Comparison of ENCODE assay signal across 8 mouse cellular contexts in the genomic region with DNA sequence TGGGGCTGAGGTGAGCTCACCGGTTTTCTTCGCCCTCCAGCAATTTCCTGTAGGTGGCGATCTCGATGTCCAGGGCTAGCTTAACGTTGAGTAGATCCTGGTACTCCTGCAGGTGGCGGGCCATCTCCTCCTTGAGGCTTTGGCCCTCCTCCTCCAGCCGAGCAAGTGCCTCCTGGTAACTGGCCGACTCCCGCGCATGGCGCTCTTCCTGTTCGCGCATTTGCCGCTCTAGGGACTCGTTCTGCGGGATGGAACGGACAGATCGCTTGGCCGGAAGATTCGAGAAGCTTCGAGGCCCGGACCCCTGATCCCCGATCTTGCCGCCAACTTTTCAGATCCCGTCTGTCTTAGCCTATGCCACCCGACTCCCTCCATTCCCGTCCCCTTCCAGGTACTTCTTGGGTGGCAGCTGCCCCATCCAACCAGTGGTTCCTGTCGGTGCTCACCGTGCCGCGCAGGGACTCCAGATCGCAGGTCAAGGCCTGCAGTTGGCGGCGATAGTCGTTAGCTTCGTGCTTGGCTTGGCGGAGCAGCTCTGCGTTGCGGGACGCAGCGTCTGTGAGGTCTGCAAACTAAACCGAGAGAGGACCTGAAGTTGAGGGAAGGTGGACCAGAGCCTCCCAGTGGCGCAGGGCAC. TPM values are rescaled to one million over a fixed set of nuclear protein-coding genes. Genes with fewer than 3 reads are reported as not detected.
DNase-seq lines count a peak whose midpoint lies in the region; ATAC-seq lines count a peak whose summit lies in the region.

No protein-coding gene starts in this region.

- H3K9ac ChIP-seq in forebrain, embryonic 15.5 days (replicated peaks): 0 out of 2 replicates have a peak overlapping the region, but pooled peaks have one; percentile 6
- peak overlapping the region; percentile 40 for H3K9ac ChIP-seq in midbrain, embryonic 11.5 days (ENCODE audit: low read length)

- H3K4me1 ChIP-seq in forebrain, embryonic 15.5 days: peaks cover 8% of the 10 kb centered on the region
- peaks cover 22% of the 10 kb centered on the region for H3K4me1 ChIP-seq in hindbrain, embryonic 10.5 days (replicated peaks)
- peaks cover 22% of the 10 kb centered on the region for H3K4me1 ChIP-seq in limb, embryonic 10.5 days
- peaks cover 3% of the 10 kb centered on the region; the same call in 1 of the 2 replicates for H3K4me1 ChIP-seq in midbrain, embryonic 11.5 days (ENCODE audit: control insufficient read depth, insufficient read depth, low read length)

- no peak overlapping the region for H3K27ac ChIP-seq in forebrain, embryonic 15.5 days (replicated peaks)
- peak overlapping the region; percentile 70 for H3K27ac ChIP-seq in hindbrain, embryonic 10.5 days
- peak overlapping the region; percentile 75 for H3K27ac ChIP-seq in limb, embryonic 10.5 days
- H3K27ac ChIP-seq in midbrain, embryonic 11.5 days (ENCODE audit: low read depth, low read length): no peak overlapping the region

- peaks cover 16% of the 10 kb centered on the region for H3K27me3 ChIP-seq in forebrain, embryonic 15.5 days
- H3K27me3 ChIP-seq in hindbrain, embryonic 10.5 days (ENCODE audit: insufficient read depth, poor library complexity, severe bottlenecking): peaks cover 80% of the 10 kb centered on the region
- H3K27me3 ChIP-seq in limb, embryonic 10.5 days (ENCODE audit: low read depth, poor library complexity, severe bottlenecking): peaks cover 85% of the 10 kb centered on the region
- peaks cover 22% of the 10 kb centered on the region for H3K27me3 ChIP-seq in midbrain, embryonic 11.5 days (ENCODE audit: control insufficient read depth, insufficient read depth, low read length)

- no peaks in the 10 kb centered on the region for H3K36me3 ChIP-seq in forebrain, embryonic 15.5 days
- no peaks in the 10 kb centered on the region for H3K36me3 ChIP-seq in hindbrain, embryonic 10.5 days
- H3K36me3 ChIP-seq in limb, embryonic 10.5 days: no peaks in the 10 kb centered on the region
- H3K36me3 ChIP-seq in midbrain, embryonic 11.5 days (ENCODE audit: control insufficient read depth, insufficient read depth, low read length): no peaks in the 10 kb centered on the region

- WGBS in forebrain, embryonic 15.5 days: 3% methylated on average over 43 of the region's 43 CpGs
- 3% methylated on average over 43 of the region's 43 CpGs for WGBS in hindbrain, embryonic 10.5 days
- 2% methylated on average over 43 of the region's 43 CpGs for WGBS in limb, embryonic 10.5 days
- WGBS in midbrain, embryonic 11.5 days: 3% methylated on average over 43 of the region's 43 CpGs

- ATAC-seq in forebrain, embryonic 15.5 days (replicated peaks): no peak
- ATAC-seq in midbrain, embryonic 11.5 days (ENCODE audit: low FRiP score): no peak

- DNase-seq in ZHBTc4 (ENCODE audit: low read depth, low spot score): peak; percentile 94
- DNase-seq in cerebellum, adult 18-20 months: peak; percentile 69 to 81
- DNase-seq in hindbrain, embryonic 10.5 days (ENCODE audit: low spot score): peak; percentile 72
- DNase-seq in limb, embryonic 10.5 days (ENCODE audit: low spot score): peak; percentile 78
- peak; percentile 92 for DNase-seq in midbrain, embryonic 11.5 days (ENCODE audit: low spot score, missing footprints)
- peak; percentile 74 to 87 for DNase-seq in spleen, postnatal 10 days (ENCODE audit: low spot score in 2 of 2)
- no peak for DNase-seq in layer of hippocampus, postnatal 14 days (ENCODE audit: low spot score in 2 of 2)

- peak overlapping the region; percentile 45 for H3K4me2 ChIP-seq in forebrain, embryonic 15.5 days (replicated peaks)
- H3K4me2 ChIP-seq in midbrain, embryonic 11.5 days: peak overlapping the region; percentile 44

- H3K9me3 ChIP-seq in forebrain, embryonic 15.5 days: no peaks in the 10 kb centered on the region
- no peaks in the 10 kb centered on the region for H3K9me3 ChIP-seq in hindbrain, embryonic 10.5 days
- H3K9me3 ChIP-seq in limb, embryonic 10.5 days (replicated peaks): no peaks in the 10 kb centered on the region
- no peaks in the 10 kb centered on the region for H3K9me3 ChIP-seq in midbrain, embryonic 11.5 days (ENCODE audit: control insufficient read depth, low read length)

- H3K4me3 ChIP-seq in forebrain, embryonic 15.5 days: peak overlapping the region; percentile 25
- peak overlapping the region; percentile 46 for H3K4me3 ChIP-seq in hindbrain, embryonic 10.5 days
- peak overlapping the region; percentile 48 for H3K4me3 ChIP-seq in limb, embryonic 10.5 days
- peak overlapping the region; percentile 19; the same call in 1 of the 2 replicates for H3K4me3 ChIP-seq in midbrain, embryonic 11.5 days (ENCODE audit: low read depth, low read length)

RNA-seq across cellular contexts. Expression of a gene that starts 7.6 kb away (rescaled TPM):
- 0.88 and 0.93 TPM in 2 replicates for polyA plus RNA-seq in forebrain, embryonic 15.5 days (2015; fragmentation: Nextera tagmentation; extraction: Ambion mirVana)
- 0.17 TPM in 1 of 2 replicates, not detected in the other for polyA plus RNA-seq in hindbrain, embryonic 10.5 days (2016; fragmentation: Nextera tagmentation; extraction: Ambion mirVana)
- polyA plus RNA-seq in limb, embryonic 10.5 days (2016; fragmentation: Nextera tagmentation; extraction: Ambion mirVana): 0.16 TPM in 1 of 2 replicates, not detected in the other
- polyA plus RNA-seq in midbrain, embryonic 11.5 days (2014; fragmentation: Nextera tagmentation; extraction: Ambion mirVana): 0.11 TPM in 1 of 2 replicates, not detected in the other
- total RNA-seq in layer of hippocampus, postnatal 14 days (2021): 100 to 1,000 TPM; 263 to 355 TPM

RNA-seq across cellular contexts. Expression of a gene that starts 8.2 kb away (rescaled TPM):
- polyA plus RNA-seq in forebrain, embryonic 15.5 days (2015; fragmentation: Nextera tagmentation; extraction: Ambion mirVana): 0.11 TPM in 1 of 2 replicates, not detected in the other
- polyA plus RNA-seq in hindbrain, embryonic 10.5 days (2016; fragmentation: Nextera tagmentation; extraction: Ambion mirVana): not detected in 2 replicates
- not detected in 2 replicates for polyA plus RNA-seq in limb, embryonic 10.5 days (2016; fragmentation: Nextera tagmentation; extraction: Ambion mirVana)
- 0.10 and 0.11 TPM in 2 replicates for polyA plus RNA-seq in midbrain, embryonic 11.5 days (2014; fragmentation: Nextera tagmentation; extraction: Ambion mirVana)
- total RNA-seq in layer of hippocampus, postnatal 14 days (2021): under 1 TPM; 0.21 to 0.41 TPM

RNA-seq across cellular contexts. Expression of a gene that starts 12.1 kb away (rescaled TPM):
- polyA plus RNA-seq in forebrain, embryonic 15.5 days (2015; fragmentation: Nextera tagmentation; extraction: Ambion mirVana): 2.1 and 2.9 TPM in 2 replicates
- polyA plus RNA-seq in hindbrain, embryonic 10.5 days (2016; fragmentation: Nextera tagmentation; extraction: Ambion mirVana): 1.9 and 2.2 TPM in 2 replicates
- 1.3 and 1.5 TPM in 2 replicates for polyA plus RNA-seq in limb, embryonic 10.5 days (2016; fragmentation: Nextera tagmentation; extraction: Ambion mirVana)
- polyA plus RNA-seq in midbrain, embryonic 11.5 days (2014; fragmentation: Nextera tagmentation; extraction: Ambion mirVana): 1.6 and 1.9 TPM in 2 replicates
- total RNA-seq in layer of hippocampus, postnatal 14 days (2021): 1 to 10 TPM; 1.5 to 2.0 TPM

RNA-seq across cellular contexts. Expression of a gene that starts 12.3 kb away (rescaled TPM):
- 182 and 183 TPM in 2 replicates for polyA plus RNA-seq in forebrain, embryonic 15.5 days (2015; fragmentation: Nextera tagmentation; extraction: Ambion mirVana)
- 290 and 328 TPM in 2 replicates for polyA plus RNA-seq in hindbrain, embryonic 10.5 days (2016; fragmentation: Nextera tagmentation; extraction: Ambion mirVana)
- 360 and 374 TPM in 2 replicates for polyA plus RNA-seq in limb, embryonic 10.5 days (2016; fragmentation: Nextera tagmentation; extraction: Ambion mirVana)
- 240 and 252 TPM in 2 replicates for polyA plus RNA-seq in midbrain, embryonic 11.5 days (2014; fragmentation: Nextera tagmentation; extraction: Ambion mirVana)
- 100 to 1,000 TPM; 113 to 124 TPM for total RNA-seq in layer of hippocampus, postnatal 14 days (2021)

RNA-seq across cellular contexts. Expression of a gene that starts 31.8 kb away (rescaled TPM):
- 5.3 and 6.6 TPM in 2 replicates for polyA plus RNA-seq in forebrain, embryonic 15.5 days (2015; fragmentation: Nextera tagmentation; extraction: Ambion mirVana)
- 11.6 and 12.2 TPM in 2 replicates for polyA plus RNA-seq in hindbrain, embryonic 10.5 days (2016; fragmentation: Nextera tagmentation; extraction: Ambion mirVana)
- 16.1 and 18.4 TPM in 2 replicates for polyA plus RNA-seq in limb, embryonic 10.5 days (2016; fragmentation: Nextera tagmentation; extraction: Ambion mirVana)
- polyA plus RNA-seq in midbrain, embryonic 11.5 days (2014; fragmentation: Nextera tagmentation; extraction: Ambion mirVana): 6.3 and 6.9 TPM in 2 replicates
- total RNA-seq in layer of hippocampus, postnatal 14 days (2021): 1 to 10 TPM in 1 of 2 experiments, under 1 TPM in 1; 0.91 to 1.4 TPM

Comparison
In these comparisons a context has a peak if more than half of its experiments do, and no peak if none do; other contexts are left out.
1. DNase-seq: peak in ZHBTc4 (single experiment), cerebellum, adult 18-20 months (2 of 2), hindbrain, embryonic 10.5 days (single experiment), limb, embryonic 10.5 days (single experiment), midbrain, embryonic 11.5 days (single experiment) and spleen, postnatal 10 days (2 of 2); none in layer of hippocampus, postnatal 14 days (0 of 2).
2. H3K27ac ChIP-seq: peak in hindbrain, embryonic 10.5 days (single experiment) and limb, embryonic 10.5 days (single experiment); none in forebrain, embryonic 15.5 days (single experiment) and midbrain, embryonic 11.5 days (single experiment).
3. Peak in every context shown above with its lines, with median percentiles within 50 percentile points of each other: H3K4me3 ChIP-seq.